Mouse (Mus musculus) forebrain, postnatal 0 days (tissue): ENCODE results near the gene Cercam. TPM values are rescaled to one million over a fixed set of nuclear protein-coding genes. Genes with fewer than 3 reads are reported as not detected.
"Not testable (repeated sequence)": the region's sequence is repeated elsewhere in the genome, so short reads cannot be mapped to it uniquely, and the experiment has no call there.

Experiments
- ATAC-seq: fragments of 200-750 bp; cut with Nextera tagmentation; 2 replicates; pipeline ENCODE4 v1.8.0; 2017; ENCODE audit warnings: mild to moderate bottlenecking, moderate library complexity
- DNase-seq: peaks from one replicate; pipeline ENCODE4 v3.0.0-alpha.2; 2015
- H3K27ac ChIP-seq: fragments of 300-500 bp; sonication (generic); 2 replicates; pipeline ENCODE4 v1.5.1; 2014; ENCODE audit warnings: low read depth, mild to moderate bottlenecking, antibody characterized with exemption, low read length, moderate library complexity, mixed read lengths
- H3K27me3 ChIP-seq: fragments of 300-500 bp; sonication (generic); 2 replicates; pipeline ENCODE4 v1.6.1; 2014; ENCODE audit warnings: mild to moderate bottlenecking, low read length, mixed read lengths; ENCODE audit not compliant: insufficient read depth
- H3K36me3 ChIP-seq: fragments of 300-500 bp; sonication (generic); 2 replicates; pipeline ENCODE4 v1.6.1; 2014; ENCODE audit warnings: mild to moderate bottlenecking, moderate library complexity; ENCODE audit not compliant: insufficient read depth
- H3K4me1 ChIP-seq: fragments of 300-500 bp; sonication (generic); 2 replicates; pipeline ENCODE4 v1.6.1; 2014; ENCODE audit warnings: antibody characterized with exemption; ENCODE audit not compliant: insufficient read depth
- H3K4me2 ChIP-seq: fragments of 300-500 bp; sonication (generic); 2 replicates; pipeline ENCODE4 v1.6.1; 2014; ENCODE audit warnings: low read depth, mild to moderate bottlenecking, moderate library complexity
- H3K4me3 ChIP-seq: fragments of 300-500 bp; sonication (generic); 2 replicates; pipeline ENCODE4 v1.5.1; 2014; ENCODE audit warnings: low read depth, low read length, mixed read lengths
- H3K9ac ChIP-seq: fragments of 300-500 bp; sonication (generic); 2 replicates; pipeline ENCODE4 v1.6.1; 2014; ENCODE audit warnings: mild to moderate bottlenecking
- H3K9me3 ChIP-seq: fragments of 300-500 bp; sonication (generic); 2 replicates; pipeline ENCODE4 v1.6.1; 2016; ENCODE audit warnings: low read length
- CTCF ChIP-seq: sonication (generic); IDR thresholded peaks from 2 replicates; pipeline ENCODE4 v1.5.1; 2016; ENCODE audit warnings: antibody characterized with exemption, control low read depth, low read depth
- WGBS: fragments of 180-500 bp; shearing (Covaris S2); extraction: QIAGEN DNeasy Blood & Tissue Kit; methylation state at CpG from one replicate; pipeline ENCODE4 v1.1.7; 2014; 5-methylcytosine and 5-hydroxymethylcytosine counted together
- polyA plus RNA-seq: library from polyadenylated mRNA; unstranded; fragments of >200 nt; fragmentation: Nextera tagmentation; extraction: Ambion mirVana; gene quantifications from 2 replicates; pipeline ENCODE4 v1.2.1, GENCODE M21; 2015
- total RNA-seq: library from RNA; depleted of rRNA; stranded (reverse); fragments of >200 nt; gene quantifications from 2 replicates; pipeline ENCODE4 v1.2.3, GENCODE M21; 2014

Gene Cercam
- total and polyA plus RNA-seq, 2 experiments from 2014 or later, result 14.1 to 16.9 TPM

GRCm38 (mm10) chr2:29889066-29889944, 20.3 kb downstream of the Cercam start, which contains the start of gene Odf2:
TSS of gene Odf2 (plus strand) at chr2:29889221.
- H3K27me3 ChIP-seq, result no peaks in the 10 kb centered on the region
- WGBS, result 2% methylated on average over 70 of the region's 70 CpGs
- H3K4me3 ChIP-seq, result peak within 1 kb of the TSS; percentile 87
- peak within 1 kb of the TSS; percentile 91 for H3K27ac ChIP-seq
- peaks cover 26% of the 10 kb centered on the region for H3K36me3 ChIP-seq
- DNase-seq (peak; percentile 99), ATAC-seq (peak; percentile 91)
- TF ChIP-seq CTCF, result no peak
- H3K4me1 ChIP-seq, result 0 out of 2 replicates have a peak, but pooled peaks cover 9% of the 10 kb centered on the region
- H3K9me3 ChIP-seq, result no peaks in the 10 kb centered on the region
- H3K9ac ChIP-seq, result peak within 1 kb of the TSS; percentile 89
- peak within 1 kb of the TSS; percentile 67 for H3K4me2 ChIP-seq

GRCm38 (mm10) chr2:29889991-29890833, 21.2 kb downstream of the Cercam start:
- ATAC-seq, result peak; percentile 84
- Histone ChIP-seq H3K36me3 (peaks cover 33% of the 10 kb centered on the region), H3K27me3 (no peaks in the 10 kb centered on the region), H3K4me1 (0 out of 2 replicates have a peak, but pooled peaks cover 9% of the 10 kb centered on the region), H3K27ac (peak overlapping the region; percentile 83), H3K4me3 (peak overlapping the region; percentile 87), H3K4me2 (peak overlapping the region; percentile 67), H3K9ac (peak overlapping the region; percentile 89), H3K9me3 (no peaks in the 10 kb centered on the region)
- WGBS, result under 1% methylated on average over 53 of the region's 61 CpGs
- peak; percentile 68 for DNase-seq
- peak; percentile 49 for TF ChIP-seq CTCF

GRCm38 (mm10) chr2:29891773-29892172, 22.8 kb downstream of the Cercam start:
- WGBS, result 91% methylated on average over 6 of the region's 6 CpGs
- Histone ChIP-seq H3K27ac (no peak overlapping the region), H3K9ac (no peak overlapping the region), H3K9me3 (no peaks in the 10 kb centered on the region), H3K4me1 (0 out of 2 replicates have a peak, but pooled peaks cover 9% of the 10 kb centered on the region), H3K27me3 (no peaks in the 10 kb centered on the region), H3K4me3 (no peak overlapping the region), H3K36me3 (peaks cover 47% of the 10 kb centered on the region), H3K4me2 (no peak overlapping the region)
- no peak for TF ChIP-seq CTCF
- DNase-seq (no peak), ATAC-seq (no peak)

- Histone ChIP-seq H3K27ac (no peak overlapping the region), H3K9me3 (no peaks in the 10 kb centered on the region), H3K4me1 (0 out of 2 replicates have a peak, but pooled peaks cover 1% of the 10 kb centered on the region), H3K4me3 (no peak overlapping the region), H3K36me3 (peaks cover 79% of the 10 kb centered on the region), H3K9ac (no peak overlapping the region), H3K4me2 (no peak overlapping the region), H3K27me3 (no peaks in the 10 kb centered on the region)
- no peak for DNase-seq
- 85% methylated on average over 1 of the region's 1 CpGs for WGBS
- no peak for TF ChIP-seq CTCF
- no peak for ATAC-seq
Observed at GRCm38 (mm10) chr2:29896071-29896470, 27.1 kb downstream of the Cercam start.

- Histone ChIP-seq H3K27me3 (no peaks in the 10 kb centered on the region), H3K9me3 (no peaks in the 10 kb centered on the region), H3K4me2 (no peak overlapping the region), H3K27ac (no peak overlapping the region), H3K4me3 (no peak overlapping the region), H3K9ac (no peak overlapping the region), H3K4me1 (no peaks in the 10 kb centered on the region), H3K36me3 (peaks cover 85% of the 10 kb centered on the region)
- no peak for ATAC-seq
- no peak for DNase-seq
- TF ChIP-seq CTCF, result no peak
- WGBS, result 68% methylated on average over 2 of the region's 2 CpGs
Observed at GRCm38 (mm10) chr2:29897366-29897765, 28.4 kb downstream of the Cercam start.

GRCm38 (mm10) chr2:29898081-29898480, 29.1 kb downstream of the Cercam start:
- no peak for DNase-seq
- Histone ChIP-seq H3K9me3 (no peaks in the 10 kb centered on the region), H3K36me3 (peaks cover 85% of the 10 kb centered on the region), H3K4me3 (no peak overlapping the region), H3K4me1 (no peaks in the 10 kb centered on the region), H3K9ac (no peak overlapping the region), H3K4me2 (no peak overlapping the region), H3K27ac (no peak overlapping the region), H3K27me3 (no peaks in the 10 kb centered on the region)
- ATAC-seq, result no peak
- no peak for TF ChIP-seq CTCF
- WGBS, result 79% methylated on average over 1 of the region's 1 CpGs

GRCm38 (mm10) chr2:29902194-29902593, 33.2 kb downstream of the Cercam start:
- peaks cover 86% of the 10 kb centered on the region for H3K36me3 ChIP-seq
- no peak overlapping the region for H3K27ac ChIP-seq
- no peak overlapping the region for H3K4me3 ChIP-seq
- H3K9me3 ChIP-seq, result no peaks in the 10 kb centered on the region
- no peak overlapping the region for H3K9ac ChIP-seq
- ATAC-seq (no peak), DNase-seq (no peak)
- no peaks in the 10 kb centered on the region for H3K4me1 ChIP-seq
- no peak overlapping the region for H3K4me2 ChIP-seq
- no peak for TF ChIP-seq CTCF
- WGBS, result 91% methylated on average over 10 of the region's 10 CpGs
- H3K27me3 ChIP-seq, result no peaks in the 10 kb centered on the region

GRCm38 (mm10) chr2:29908171-29908570, 39.2 kb downstream of the Cercam start:
- H3K36me3 ChIP-seq, result peaks cover 75% of the 10 kb centered on the region
- H3K9ac ChIP-seq, DNase-seq, H3K9me3 ChIP-seq, H3K27ac ChIP-seq, H3K27me3 ChIP-seq, H3K4me1 ChIP-seq, ATAC-seq, H3K4me3 ChIP-seq, H3K4me2 ChIP-seq: not testable (repeated sequence)
- WGBS, result 92% methylated on average over 2 of the region's 2 CpGs
